Comparison of ENCODE assay signal across 1 mouse cellular context in the genomic region with DNA sequence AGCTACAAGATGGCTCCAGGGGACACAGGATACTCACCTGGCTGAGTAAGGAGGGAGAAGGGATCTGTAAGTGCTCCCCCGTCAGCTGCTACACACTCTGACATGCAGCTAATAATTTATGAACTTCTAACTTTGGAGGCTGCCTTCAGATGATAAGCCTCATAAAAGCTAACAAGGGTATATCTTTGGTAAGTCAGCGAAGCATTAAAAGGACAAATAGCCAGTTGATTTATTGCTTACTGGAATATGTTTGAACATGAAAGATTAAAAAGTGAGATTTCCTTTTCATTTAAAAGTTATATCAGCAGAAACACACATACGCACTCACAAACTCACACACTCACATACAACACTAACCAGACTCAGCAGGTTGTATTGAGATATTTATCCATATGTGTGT.
A peak's percentile ranks its signal among the peaks of the same experiment; 100 is the strongest.
TF ChIP-seq lines count a peak whose summit lies in the region.

No protein-coding gene starts in this region.

TF ChIP-seq in MEL, 35 proteins besides CTCF, POLR2A, EP300 and RAD21 (continued from another document):
- TF ChIP-seq SMC3 (IDR thresholded peaks at IDR 0.05; ENCODE audit: low read depth, low read length) (0 out of 2 replicates have a peak, but pooled peaks have one; percentile 1), TAL1 (IDR thresholded peaks at IDR 0.05; ENCODE audit: low read length) (peak; percentile 70), GABPA (IDR thresholded peaks at IDR 0.05; ENCODE audit: low read depth, low read length) (no peak), NRF1 (IDR thresholded peaks at IDR 0.05; ENCODE audit: insufficient read depth, low read depth, low read length, poor library complexity, severe bottlenecking) (no peak), ZNF384 (IDR thresholded peaks at IDR 0.05; ENCODE audit: low read depth, low read length) (no peak), E2F4 (IDR thresholded peaks at IDR 0.05; ENCODE audit: borderline replicate concordance, low read depth, low read length) (no peak), ZKSCAN1 (IDR thresholded peaks at IDR 0.05; ENCODE audit: low read depth, low read length) (no peak), MAZ (IDR thresholded peaks at IDR 0.05; ENCODE audit: low read depth, low read length) (no peak), BHLHE40 (IDR thresholded peaks at IDR 0.05; ENCODE audit: borderline replicate concordance, low read depth, low read length) (no peak), RCOR1 (IDR thresholded peaks at IDR 0.05; ENCODE audit: low read depth, low read length) (peak; percentile 45; the same call in 1 of the 2 replicates), JUND (IDR thresholded peaks at IDR 0.05; ENCODE audit: low read depth, low read length) (no peak), POLR2AphosphoS5 (IDR thresholded peaks at IDR 0.05; ENCODE audit: borderline replicate concordance, low read depth, low read length) (no peak), CHD2 (IDR thresholded peaks at IDR 0.05; ENCODE audit: low read length) (no peak), MAFK (IDR thresholded peaks at IDR 0.05; ENCODE audit: borderline replicate concordance, low read depth, low read length) (0 out of 2 replicates have a peak, but pooled peaks have one; percentile 27), TBP (IDR thresholded peaks at IDR 0.05; ENCODE audit: low read depth, low read length) (no peak), HCFC1 (IDR thresholded peaks at IDR 0.05; ENCODE audit: low read depth, low read length) (0 out of 2 replicates have a peak, but pooled peaks have one; percentile 44), MYC (IDR thresholded peaks at IDR 0.05; ENCODE audit: low read depth, low read length) (no peak), ZC3H11A (IDR thresholded peaks at IDR 0.05; ENCODE audit: low read depth, low read length) (no peak), MXI1 (IDR thresholded peaks at IDR 0.05; ENCODE audit: low read depth, low read length) (no peak)
